Mouse (Mus musculus): ENCODE results near the gene Szt2. TPM values are rescaled to one million over a fixed set of nuclear protein-coding genes. Genes with fewer than 3 reads are reported as not detected.

Gene Szt2
- polyA plus RNA-seq, 2 experiments: 11.7 to 37.2 TPM

DNA sequence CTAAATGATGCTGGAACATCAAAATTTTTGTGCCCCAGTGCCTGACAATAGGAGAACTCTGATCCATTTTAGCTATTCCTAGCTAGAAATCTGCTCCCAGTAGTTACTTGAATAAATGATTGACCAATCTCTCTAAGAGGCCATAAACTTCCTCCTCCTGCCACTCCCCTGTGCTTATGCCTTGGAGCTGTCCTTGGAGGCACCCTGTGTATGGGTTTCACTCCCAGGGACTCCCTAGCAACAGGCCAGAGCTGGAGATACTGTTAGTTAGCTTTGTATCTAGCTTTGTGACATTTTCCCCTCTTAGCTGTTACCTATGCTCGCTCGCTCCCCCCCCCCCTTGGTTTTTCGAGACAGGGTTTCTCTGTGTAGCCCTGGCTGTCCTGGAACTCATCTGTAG is 12.3 kb upstream of the Szt2 start:
- no peak for ATAC-seq (ENCODE audit: low FRiP score, low read depth)
- H3K27ac ChIP-seq (replicated peaks; ENCODE audit: low read depth, low read length): no peak overlapping the region
- no peak for DNase-seq (ENCODE audit: low spot score)
- TF ChIP-seq POLR2A (IDR thresholded peaks at IDR 0.05; ENCODE audit: borderline replicate concordance, extremely low read depth, insufficient read depth, insufficient read length): no peak
- WGBS: 95% methylated on average over 3 of the region's 3 CpGs
- H3K4me3 ChIP-seq (replicated peaks; ENCODE audit: low read length): no peak overlapping the region
- H3K4me1 ChIP-seq (ENCODE audit: control insufficient read depth, insufficient read depth, low read length): no peaks in the 10 kb centered on the region
- peaks cover 39% of the 10 kb centered on the region for H3K36me3 ChIP-seq (ENCODE audit: control insufficient read depth, insufficient read depth, low read length)
- no peaks in the 10 kb centered on the region for H3K9me3 ChIP-seq (ENCODE audit: control insufficient read depth, low read length)
- no peaks in the 10 kb centered on the region for H3K27me3 ChIP-seq (ENCODE audit: control insufficient read depth, insufficient read depth, low read length)
- H3K9ac ChIP-seq (ENCODE audit: low read depth, low read length, severe bottlenecking): no peak overlapping the region
- no peak overlapping the region for H3K4me2 ChIP-seq (replicated peaks; ENCODE audit: low read depth, low read length, severe bottlenecking)

DNA sequence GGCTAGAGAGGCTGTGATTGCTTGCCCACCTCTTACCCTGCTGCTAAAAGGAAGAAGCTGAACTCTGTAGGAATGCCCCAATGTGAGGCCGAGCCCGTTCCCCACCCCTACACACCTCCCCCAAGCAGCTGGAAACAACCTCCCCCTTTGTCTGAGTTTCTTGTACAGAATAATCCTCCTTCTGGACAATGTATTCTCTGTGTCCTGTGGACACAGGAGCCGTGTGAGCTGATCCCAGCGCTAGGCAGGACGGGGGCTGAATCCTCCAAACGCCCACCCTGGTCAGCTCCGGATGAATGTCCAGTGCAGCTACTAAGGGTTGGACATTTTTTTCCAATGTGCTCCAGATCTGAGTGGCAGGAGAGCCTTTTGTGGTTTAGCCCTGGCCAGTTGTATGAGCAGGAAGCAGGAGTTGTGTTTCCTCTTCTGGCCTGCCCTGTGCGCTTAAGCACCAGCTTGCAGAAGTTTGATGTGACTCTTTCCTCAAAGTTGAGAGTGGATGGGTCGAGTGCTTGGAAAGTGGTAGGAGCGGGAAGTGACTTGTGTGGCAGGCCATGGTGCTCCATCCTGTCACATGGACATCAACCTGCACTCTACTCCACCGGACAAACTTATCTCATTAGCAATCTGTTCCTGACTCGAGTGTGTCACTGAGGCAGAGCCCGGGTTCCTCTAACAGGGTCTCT is 8.2 kb upstream of the Szt2 start:
- no peak for ATAC-seq (ENCODE audit: low FRiP score, low read depth)
- no peak for DNase-seq (ENCODE audit: low spot score)
- Histone ChIP-seq H3K9ac (ENCODE audit: low read depth, low read length, severe bottlenecking) (no peak overlapping the region), H3K27me3 (ENCODE audit: control insufficient read depth, insufficient read depth, low read length) (no peaks in the 10 kb centered on the region), H3K9me3 (ENCODE audit: control insufficient read depth, low read length) (no peaks in the 10 kb centered on the region), H3K36me3 (ENCODE audit: control insufficient read depth, insufficient read depth, low read length) (peaks cover 76% of the 10 kb centered on the region), H3K4me2 (replicated peaks; ENCODE audit: low read depth, low read length, severe bottlenecking) (no peak overlapping the region), H3K4me3 (replicated peaks; ENCODE audit: low read length) (no peak overlapping the region), H3K4me1 (ENCODE audit: control insufficient read depth, insufficient read depth, low read length) (no peaks in the 10 kb centered on the region), H3K27ac (replicated peaks; ENCODE audit: low read depth, low read length) (no peak overlapping the region)
- TF ChIP-seq POLR2A (IDR thresholded peaks at IDR 0.05; ENCODE audit: borderline replicate concordance, extremely low read depth, insufficient read depth, insufficient read length): no peak
- WGBS: 92% methylated on average over 13 of the region's 13 CpGs

DNA sequence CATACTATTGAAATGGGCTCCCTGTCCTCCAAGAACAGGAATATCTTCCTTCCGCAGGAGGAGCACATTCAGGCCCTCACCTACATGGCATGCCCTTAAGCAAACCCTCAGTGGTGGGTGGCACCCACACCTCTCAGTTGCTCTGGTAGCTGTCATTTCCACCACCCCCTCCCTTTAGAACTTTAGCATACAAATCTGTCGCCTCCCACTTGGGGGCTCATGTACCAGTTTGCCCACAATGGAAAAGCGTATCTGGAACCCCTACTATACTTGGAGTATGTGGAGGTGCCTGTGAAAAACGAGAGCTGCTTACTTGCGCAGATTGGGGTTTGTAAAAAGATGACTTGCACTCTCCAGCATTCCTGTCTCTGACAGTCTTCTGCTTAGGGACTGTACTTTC is 7.3 kb upstream of the Szt2 start:
- no peak overlapping the region for H3K4me2 ChIP-seq (replicated peaks; ENCODE audit: low read depth, low read length, severe bottlenecking)
- WGBS: 93% methylated on average over 5 of the region's 5 CpGs
- H3K27ac ChIP-seq (replicated peaks; ENCODE audit: low read depth, low read length): no peak overlapping the region
- TF ChIP-seq POLR2A (IDR thresholded peaks at IDR 0.05; ENCODE audit: borderline replicate concordance, extremely low read depth, insufficient read depth, insufficient read length): no peak
- H3K4me1 ChIP-seq (ENCODE audit: control insufficient read depth, insufficient read depth, low read length): no peaks in the 10 kb centered on the region
- H3K36me3 ChIP-seq (ENCODE audit: control insufficient read depth, insufficient read depth, low read length): peaks cover 85% of the 10 kb centered on the region
- ATAC-seq (ENCODE audit: low FRiP score, low read depth) (no peak), DNase-seq (ENCODE audit: low spot score) (no peak)
- H3K27me3 ChIP-seq (ENCODE audit: control insufficient read depth, insufficient read depth, low read length): no peaks in the 10 kb centered on the region
- no peak overlapping the region for H3K4me3 ChIP-seq (replicated peaks; ENCODE audit: low read length)
- H3K9ac ChIP-seq (ENCODE audit: low read depth, low read length, severe bottlenecking): no peak overlapping the region
- no peaks in the 10 kb centered on the region for H3K9me3 ChIP-seq (ENCODE audit: control insufficient read depth, low read length)

DNA sequence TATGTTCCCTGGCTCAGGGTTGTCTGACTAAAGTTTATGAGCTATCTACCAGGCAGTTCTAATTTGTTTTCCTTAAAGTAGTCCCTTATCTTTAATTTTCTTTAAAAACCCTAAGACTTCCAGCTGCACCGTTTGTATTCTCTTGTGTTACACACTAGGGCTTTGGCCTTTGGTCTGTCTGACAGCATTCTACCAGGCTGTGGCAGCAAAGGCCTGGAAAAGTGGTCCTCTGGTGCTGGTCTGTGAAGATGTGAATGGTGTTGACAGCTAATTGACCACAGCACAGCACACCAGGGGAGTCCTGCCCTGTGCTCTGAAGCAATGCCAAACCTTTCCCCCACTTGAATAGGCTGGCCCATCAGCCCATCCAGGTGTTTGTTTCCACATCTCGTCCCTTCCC is 6.7 kb upstream of the Szt2 start:
- ATAC-seq (ENCODE audit: low FRiP score, low read depth) (no peak), DNase-seq (ENCODE audit: low spot score) (no peak)
- H3K27me3 ChIP-seq (ENCODE audit: control insufficient read depth, insufficient read depth, low read length): no peaks in the 10 kb centered on the region
- TF ChIP-seq POLR2A (IDR thresholded peaks at IDR 0.05; ENCODE audit: borderline replicate concordance, extremely low read depth, insufficient read depth, insufficient read length): no peak
- WGBS: 82% methylated on average over 2 of the region's 2 CpGs
- no peaks in the 10 kb centered on the region for H3K4me1 ChIP-seq (ENCODE audit: control insufficient read depth, insufficient read depth, low read length)
- no peak overlapping the region for H3K4me2 ChIP-seq (replicated peaks; ENCODE audit: low read depth, low read length, severe bottlenecking)
- no peak overlapping the region for H3K4me3 ChIP-seq (replicated peaks; ENCODE audit: low read length)
- H3K9me3 ChIP-seq (ENCODE audit: control insufficient read depth, low read length): no peaks in the 10 kb centered on the region
- H3K9ac ChIP-seq (ENCODE audit: low read depth, low read length, severe bottlenecking): no peak overlapping the region
- H3K36me3 ChIP-seq (ENCODE audit: control insufficient read depth, insufficient read depth, low read length): peaks cover 84% of the 10 kb centered on the region
- H3K27ac ChIP-seq (replicated peaks; ENCODE audit: low read depth, low read length): no peak overlapping the region

DNA sequence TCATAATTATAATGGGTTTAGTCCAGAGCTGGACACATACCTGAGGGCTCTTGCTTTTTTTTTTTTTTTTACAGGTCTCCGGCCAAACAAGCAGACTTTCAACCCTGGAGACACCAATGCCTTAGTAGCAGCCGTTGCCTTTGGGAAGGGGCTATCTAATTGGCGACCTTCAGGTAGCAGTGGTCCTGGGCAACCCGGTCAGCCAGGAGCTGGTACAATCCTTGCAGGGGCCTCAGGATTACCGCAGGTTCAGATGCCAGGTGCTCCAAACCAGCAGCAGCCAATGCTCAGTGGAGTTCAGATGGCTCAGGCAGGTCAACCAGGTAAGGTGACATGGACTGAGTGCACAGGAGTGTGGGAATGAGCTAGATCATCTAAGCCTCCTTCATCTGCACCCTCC is 4.5 kb upstream of the Szt2 start:
- Histone ChIP-seq H3K4me3 (replicated peaks; ENCODE audit: low read length) (no peak overlapping the region), H3K4me1 (ENCODE audit: control insufficient read depth, insufficient read depth, low read length) (peaks cover 7% of the 10 kb centered on the region), H3K27ac (replicated peaks; ENCODE audit: low read depth, low read length) (no peak overlapping the region), H3K27me3 (ENCODE audit: control insufficient read depth, insufficient read depth, low read length) (no peaks in the 10 kb centered on the region), H3K4me2 (replicated peaks; ENCODE audit: low read depth, low read length, severe bottlenecking) (no peak overlapping the region), H3K9ac (ENCODE audit: low read depth, low read length, severe bottlenecking) (no peak overlapping the region), H3K36me3 (ENCODE audit: control insufficient read depth, insufficient read depth, low read length) (peaks cover 65% of the 10 kb centered on the region), H3K9me3 (ENCODE audit: control insufficient read depth, low read length) (no peaks in the 10 kb centered on the region)
- DNase-seq (ENCODE audit: low spot score) (no peak), ATAC-seq (ENCODE audit: low FRiP score, low read depth) (no peak)
- no peak for TF ChIP-seq POLR2A (IDR thresholded peaks at IDR 0.05; ENCODE audit: borderline replicate concordance, extremely low read depth, insufficient read depth, insufficient read length)
- WGBS: 86% methylated on average over 5 of the region's 5 CpGs
